Mouse (Mus musculus): Measurements from ENCODE around the gene Zmym2. TPM values are rescaled to one million over a fixed set of nuclear protein-coding genes. Genes with fewer than 3 reads are reported as not detected.

Gene Zmym2
- total and polyA plus RNA-seq, 2 experiments from 2014 or later: 29.6 to 62.4 TPM

DNA sequence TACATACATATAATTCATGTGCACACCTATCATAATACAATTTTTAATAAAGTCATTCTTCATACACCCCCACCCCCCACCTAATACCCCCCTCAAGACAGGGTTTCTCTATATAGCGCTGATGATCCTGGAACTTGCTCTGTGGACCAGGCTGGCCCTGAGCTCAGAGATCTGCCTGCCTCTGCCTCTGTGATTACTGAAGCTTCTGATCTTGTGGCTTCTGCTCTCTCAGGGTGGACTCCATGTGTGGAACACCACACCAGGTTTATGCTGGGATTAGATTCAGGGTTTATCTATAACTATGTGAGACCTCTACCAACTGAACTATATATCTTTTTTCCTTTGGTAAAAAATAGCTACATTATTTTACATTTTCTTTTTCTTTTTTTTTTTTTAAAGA lies 10.1 kb downstream of the Zmym2 start:
- DNase-seq (ENCODE audit: low spot score): no peak
- H3K9me3 ChIP-seq (ENCODE audit: low read length): no peaks in the 10 kb centered on the region
- WGBS: 100% methylated on average over 1 of the region's 1 CpGs
- peaks cover 3% of the 10 kb centered on the region; the same call in 1 of the 2 replicates for H3K36me3 ChIP-seq (ENCODE audit: insufficient read depth, low read length)
- no peak overlapping the region for H3K4me3 ChIP-seq (ENCODE audit: low read depth, low read length)
- H3K9ac ChIP-seq (replicated peaks; ENCODE audit: low read length, poor library complexity, severe bottlenecking): no peak overlapping the region
- no peak overlapping the region for H3K4me2 ChIP-seq (ENCODE audit: low read depth, low read length, poor library complexity, severe bottlenecking)
- no peak overlapping the region for H3K27ac ChIP-seq (ENCODE audit: low read depth, low read length)
- ATAC-seq (ENCODE audit: low FRiP score): no peak
- TF ChIP-seq CTCF (IDR thresholded peaks at IDR 0.05): no peak
- H3K27me3 ChIP-seq (ENCODE audit: insufficient read depth, low read length): no peaks in the 10 kb centered on the region
- no peaks in the 10 kb centered on the region for H3K4me1 ChIP-seq (ENCODE audit: insufficient read depth, low read length)

DNA sequence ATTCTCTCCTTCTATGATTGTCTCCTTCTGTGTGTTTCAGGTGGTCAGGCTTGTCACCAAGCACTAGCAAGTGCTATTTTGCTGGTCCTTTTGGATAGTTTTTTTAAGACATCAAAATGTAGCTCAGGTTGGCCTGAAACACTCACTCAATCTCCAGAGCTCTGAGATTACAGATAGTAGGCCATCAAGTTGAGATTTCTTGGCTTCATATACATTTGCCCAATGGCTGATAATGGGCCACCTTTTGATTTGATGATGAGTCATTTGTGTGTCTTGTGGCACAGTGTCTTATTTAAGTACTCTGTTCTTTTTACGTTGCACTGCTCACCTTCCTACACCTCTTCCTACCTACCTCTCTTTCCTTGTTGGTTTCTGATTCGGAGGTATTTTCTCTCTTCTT lies 11.0 kb downstream of the Zmym2 start:
- no peak overlapping the region for H3K4me2 ChIP-seq (ENCODE audit: low read depth, low read length, poor library complexity, severe bottlenecking)
- no peak for TF ChIP-seq CTCF (IDR thresholded peaks at IDR 0.05)
- H3K9me3 ChIP-seq (ENCODE audit: low read length): no peaks in the 10 kb centered on the region
- H3K9ac ChIP-seq (replicated peaks; ENCODE audit: low read length, poor library complexity, severe bottlenecking): no peak overlapping the region
- H3K36me3 ChIP-seq (ENCODE audit: insufficient read depth, low read length): peaks cover 3% of the 10 kb centered on the region; the same call in 1 of the 2 replicates
- 92% methylated on average over 2 of the region's 2 CpGs for WGBS
- no peaks in the 10 kb centered on the region for H3K27me3 ChIP-seq (ENCODE audit: insufficient read depth, low read length)
- no peaks in the 10 kb centered on the region for H3K4me1 ChIP-seq (ENCODE audit: insufficient read depth, low read length)
- ATAC-seq (ENCODE audit: low FRiP score) (no peak), DNase-seq (ENCODE audit: low spot score) (no peak)
- H3K27ac ChIP-seq (ENCODE audit: low read depth, low read length): no peak overlapping the region
- no peak overlapping the region for H3K4me3 ChIP-seq (ENCODE audit: low read depth, low read length)

DNA sequence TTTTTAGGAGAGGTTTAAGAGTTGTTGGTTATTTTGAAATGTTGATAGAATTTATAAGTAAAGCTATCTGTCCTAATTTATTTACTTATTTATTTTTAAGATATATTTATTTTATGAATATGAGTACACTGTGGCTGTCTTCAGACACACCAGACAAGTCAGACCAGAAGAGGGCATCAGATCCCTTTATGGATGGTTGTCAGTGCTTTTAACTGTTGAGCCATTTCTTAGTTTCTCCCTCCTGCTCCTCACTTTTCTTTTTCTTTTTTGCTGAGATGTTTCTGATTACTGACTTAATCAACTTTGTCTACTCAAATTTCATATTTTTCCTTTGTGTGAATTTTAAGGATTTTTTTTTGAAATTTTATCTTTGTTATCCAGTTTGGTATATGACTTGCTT lies 13.2 kb downstream of the Zmym2 start:
- H3K9ac ChIP-seq (replicated peaks; ENCODE audit: low read length, poor library complexity, severe bottlenecking): no peak overlapping the region
- H3K4me2 ChIP-seq (ENCODE audit: low read depth, low read length, poor library complexity, severe bottlenecking): no peak overlapping the region
- no peaks in the 10 kb centered on the region for H3K4me1 ChIP-seq (ENCODE audit: insufficient read depth, low read length)
- TF ChIP-seq CTCF (IDR thresholded peaks at IDR 0.05): no peak
- no peak overlapping the region for H3K4me3 ChIP-seq (ENCODE audit: low read depth, low read length)
- DNase-seq (ENCODE audit: low spot score) (no peak), ATAC-seq (ENCODE audit: low FRiP score) (no peak)
- H3K27me3 ChIP-seq (ENCODE audit: insufficient read depth, low read length): no peaks in the 10 kb centered on the region
- H3K27ac ChIP-seq (ENCODE audit: low read depth, low read length): no peak overlapping the region
- H3K36me3 ChIP-seq (ENCODE audit: insufficient read depth, low read length): peaks cover 5% of the 10 kb centered on the region; the same call in 1 of the 2 replicates
- no peaks in the 10 kb centered on the region for H3K9me3 ChIP-seq (ENCODE audit: low read length)

DNA sequence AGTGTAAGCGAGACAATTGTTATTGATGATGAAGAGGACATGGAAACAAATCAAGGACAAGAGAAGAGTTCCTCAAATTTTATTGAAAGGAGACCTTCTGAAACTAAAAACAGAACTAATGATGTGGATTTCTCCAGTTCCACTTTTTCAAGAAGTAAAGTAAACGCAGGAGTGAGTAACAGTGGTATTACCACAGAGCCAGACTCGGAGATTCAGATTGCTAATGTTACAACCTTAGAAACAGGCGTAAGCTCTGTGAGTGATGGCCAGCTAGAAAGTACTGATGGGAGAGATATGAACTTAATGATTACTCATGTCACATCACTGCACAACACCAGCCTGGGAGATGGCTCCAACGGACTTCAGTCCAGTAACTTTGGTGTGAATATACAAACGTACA lies 16.6 kb downstream of the Zmym2 start:
- Histone ChIP-seq H3K9ac (replicated peaks; ENCODE audit: low read length, poor library complexity, severe bottlenecking) (no peak overlapping the region), H3K4me2 (ENCODE audit: low read depth, low read length, poor library complexity, severe bottlenecking) (no peak overlapping the region), H3K27me3 (ENCODE audit: insufficient read depth, low read length) (no peaks in the 10 kb centered on the region), H3K27ac (ENCODE audit: low read depth, low read length) (no peak overlapping the region), H3K9me3 (ENCODE audit: low read length) (no peaks in the 10 kb centered on the region), H3K4me1 (ENCODE audit: insufficient read depth, low read length) (no peaks in the 10 kb centered on the region), H3K36me3 (ENCODE audit: insufficient read depth, low read length) (peaks cover 5% of the 10 kb centered on the region; the same call in 1 of the 2 replicates), H3K4me3 (ENCODE audit: low read depth, low read length) (no peak overlapping the region)
- ATAC-seq (ENCODE audit: low FRiP score): no peak
- TF ChIP-seq CTCF (IDR thresholded peaks at IDR 0.05): no peak
- DNase-seq (ENCODE audit: low spot score): no peak
- WGBS: 94% methylated on average over 6 of the region's 6 CpGs

DNA sequence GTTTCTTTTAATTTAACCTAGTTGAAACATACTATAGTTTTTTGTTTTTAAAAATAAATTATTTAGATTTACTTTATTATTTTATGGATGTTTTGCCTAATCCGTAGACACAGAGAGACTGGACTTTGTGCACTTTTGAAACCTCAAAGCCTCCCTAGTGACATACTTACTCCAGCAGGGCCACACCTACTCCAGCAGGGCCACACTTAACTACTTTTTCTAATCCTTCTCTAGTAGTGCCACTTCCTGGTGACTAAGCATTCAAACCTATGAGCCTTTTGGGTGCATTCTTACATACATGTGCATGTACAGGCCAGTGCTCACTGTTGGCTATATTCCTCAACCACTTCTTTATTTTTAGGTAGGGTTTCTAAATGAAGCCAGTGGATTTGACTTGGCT lies 19.2 kb downstream of the Zmym2 start:
- no peak for TF ChIP-seq CTCF (IDR thresholded peaks at IDR 0.05)
- Histone ChIP-seq H3K4me3 (ENCODE audit: low read depth, low read length) (no peak overlapping the region), H3K36me3 (ENCODE audit: insufficient read depth, low read length) (peaks cover 5% of the 10 kb centered on the region; the same call in 1 of the 2 replicates), H3K27ac (ENCODE audit: low read depth, low read length) (no peak overlapping the region), H3K27me3 (ENCODE audit: insufficient read depth, low read length) (no peaks in the 10 kb centered on the region), H3K4me1 (ENCODE audit: insufficient read depth, low read length) (no peaks in the 10 kb centered on the region), H3K9ac (replicated peaks; ENCODE audit: low read length, poor library complexity, severe bottlenecking) (no peak overlapping the region), H3K9me3 (ENCODE audit: low read length) (no peaks in the 10 kb centered on the region), H3K4me2 (ENCODE audit: low read depth, low read length, poor library complexity, severe bottlenecking) (no peak overlapping the region)
- no peak for ATAC-seq (ENCODE audit: low FRiP score)
- WGBS: 90% methylated on average over 1 of the region's 1 CpGs
- no peak for DNase-seq (ENCODE audit: low spot score)

DNA sequence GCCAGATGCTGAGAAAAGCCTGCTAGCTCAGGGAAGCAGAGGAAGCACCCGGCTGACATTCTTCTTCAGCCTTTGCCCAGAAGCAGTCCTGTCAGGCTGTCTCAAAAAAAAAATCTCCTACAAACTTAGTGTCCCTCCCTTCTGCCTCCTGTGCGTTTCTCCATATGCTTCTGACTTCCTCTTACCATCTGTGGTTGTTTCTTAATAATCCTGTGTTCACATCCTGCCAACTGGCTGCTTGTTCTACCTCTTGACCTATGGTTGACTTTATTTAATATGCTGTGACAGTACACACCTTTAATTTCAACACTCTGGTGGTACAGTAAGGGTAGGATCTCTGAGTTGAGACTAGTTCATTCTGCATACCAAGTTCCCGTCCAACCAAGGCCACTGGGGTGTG lies 32.1 kb downstream of the Zmym2 start:
- peaks cover 6% of the 10 kb centered on the region; the same call in 1 of the 2 replicates for H3K36me3 ChIP-seq (ENCODE audit: insufficient read depth, low read length)
- no peaks in the 10 kb centered on the region for H3K27me3 ChIP-seq (ENCODE audit: insufficient read depth, low read length)
- TF ChIP-seq CTCF (IDR thresholded peaks at IDR 0.05): no peak
- no peak overlapping the region for H3K9ac ChIP-seq (replicated peaks; ENCODE audit: low read length, poor library complexity, severe bottlenecking)
- H3K4me2 ChIP-seq (ENCODE audit: low read depth, low read length, poor library complexity, severe bottlenecking): no peak overlapping the region
- DNase-seq (ENCODE audit: low spot score): no peak
- no peak overlapping the region for H3K27ac ChIP-seq (ENCODE audit: low read depth, low read length)
- H3K9me3 ChIP-seq (ENCODE audit: low read length): no peaks in the 10 kb centered on the region
- no peak for ATAC-seq (ENCODE audit: low FRiP score)
- WGBS: 70% methylated on average over 3 of the region's 3 CpGs
- H3K4me1 ChIP-seq (ENCODE audit: insufficient read depth, low read length): no peaks in the 10 kb centered on the region
- no peak overlapping the region for H3K4me3 ChIP-seq (ENCODE audit: low read depth, low read length)

Data from midbrain, postnatal 0 days (tissue).